Mouse (Mus musculus) small intestine, adult 2 months (tissue): ENCODE results near the gene Nuak1.

Experiments used
- CTCF ChIP-seq: fragments of 200-500 bp; IDR thresholded peaks from 2 replicates; pipeline ENCODE4 v1.5.1; 2012; ENCODE audit warnings: low read depth, mild to moderate bottlenecking, control low read depth, inconsistent platforms, low read length, moderate library complexity, mixed read lengths; ENCODE audit not compliant: insufficient replicate concordance, insufficient read length; ENCODE audit errors: extremely low read depth
- POLR2A ChIP-seq: fragments of 200-500 bp; IDR thresholded peaks from 2 replicates; pipeline ENCODE4 v1.6.1; 2012; ENCODE audit warnings: low read depth, mild to moderate bottlenecking, control low read depth, inconsistent platforms, low read length, moderate library complexity

DNA sequence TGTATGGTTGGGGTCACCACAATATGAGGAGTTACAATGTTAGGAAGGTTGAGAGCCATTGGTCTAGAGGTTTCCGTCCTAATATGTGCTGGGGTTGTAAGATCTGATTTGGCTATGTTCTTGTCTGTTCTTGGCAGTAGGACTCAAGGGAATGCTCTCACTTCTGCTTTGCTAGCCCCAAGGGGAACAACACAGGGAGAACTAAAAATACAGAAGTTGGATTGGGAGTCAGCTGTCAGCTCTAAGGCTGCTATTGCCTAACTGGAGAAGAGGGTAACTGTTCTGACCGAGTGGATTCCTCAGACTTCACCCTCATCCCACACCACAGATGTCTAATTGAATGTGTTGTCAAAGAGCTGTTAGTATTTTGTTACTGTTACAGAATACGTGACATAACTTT is 101.6 kb downstream of the Nuak1 start:
- TF ChIP-seq CTCF (no peak), POLR2A (no peak)
